Mouse (Mus musculus) stomach, postnatal 0 days (tissue): ENCODE measurements around the gene Nccrp1. TPM values are rescaled to one million over a fixed set of nuclear protein-coding genes. Genes with fewer than 3 reads are reported as not detected.

Experiments
- ATAC-seq: fragments of 200-750 bp; cut with Nextera tagmentation; 2 replicates; pipeline ENCODE4 v1.8.0; 2017; ENCODE audit not compliant: low FRiP score, low TSS enrichment
- DNase-seq: peaks from one replicate; pipeline ENCODE4 v3.0.0-alpha.2; 2016; ENCODE audit warnings: low spot score
- H3K27ac ChIP-seq: fragments of 300-500 bp; sonication (generic); replicated peaks from 2 replicates; pipeline ENCODE4 v1.5.1; 2014; ENCODE audit warnings: mild to moderate bottlenecking, control low read depth
- H3K27me3 ChIP-seq: fragments of 300-500 bp; sonication (generic); 2 replicates; pipeline ENCODE4 v1.6.1; 2014; ENCODE audit warnings: low read length; ENCODE audit not compliant: control insufficient read depth, insufficient read depth
- H3K36me3 ChIP-seq: fragments of 300-500 bp; sonication (generic); 2 replicates; pipeline ENCODE4 v1.6.1; 2014; ENCODE audit warnings: low read length, mixed read lengths; ENCODE audit not compliant: control insufficient read depth, insufficient read depth
- H3K4me1 ChIP-seq: fragments of 300-500 bp; sonication (generic); replicated peaks from 2 replicates; pipeline ENCODE4 v1.6.1; 2014; ENCODE audit warnings: antibody characterized with exemption; ENCODE audit not compliant: control insufficient read depth, insufficient read depth
- H3K4me2 ChIP-seq: fragments of 300-500 bp; sonication (generic); replicated peaks from 2 replicates; pipeline ENCODE4 v1.6.1; 2014; ENCODE audit warnings: low read depth, mild to moderate bottlenecking, control low read depth, moderate library complexity
- H3K4me3 ChIP-seq: fragments of 300-500 bp; sonication (generic); 2 replicates; pipeline ENCODE4 v1.5.1; 2014; ENCODE audit warnings: low read depth, low read length, control low read depth
- H3K9ac ChIP-seq: fragments of 300-500 bp; sonication (generic); 2 replicates; pipeline ENCODE4 v1.6.1; 2014; ENCODE audit warnings: mild to moderate bottlenecking, low read length, control low read depth, mixed read lengths
- H3K9me3 ChIP-seq: fragments of 300-500 bp; sonication (generic); 2 replicates; pipeline ENCODE4 v1.6.1; 2016; ENCODE audit warnings: low read length; ENCODE audit not compliant: control insufficient read depth
- CTCF ChIP-seq: IDR thresholded peaks from 2 replicates; pipeline ENCODE4 v1.5.1; 2016; ENCODE audit warnings: antibody characterized with exemption, low read depth, mild to moderate bottlenecking, moderate library complexity
- EP300 ChIP-seq: optimal IDR thresholded peaks from 2 replicates; pipeline ENCODE3; 2016; ENCODE audit warnings: antibody characterized with exemption
- WGBS: fragments of 180-500 bp; shearing (Covaris S2); extraction: QIAGEN DNeasy Blood & Tissue Kit; methylation state at CpG from one replicate; pipeline ENCODE4 v1.1.7; 2014; 5-methylcytosine and 5-hydroxymethylcytosine counted together
- polyA plus RNA-seq: library from polyadenylated mRNA; unstranded; fragments of >200 nt; fragmentation: Nextera tagmentation; extraction: Ambion mirVana; gene quantifications from 2 replicates; pipeline ENCODE4 v1.2.1, GENCODE M21; 2015

Nccrp1 gene
- polyA plus RNA-seq, 1 experiment from 2014 or later = 20.1 TPM

GRCm38 (mm10) chr7:28575597-28575996 lies 28.5 kb upstream of the Nccrp1 start:
- H3K27me3 ChIP-seq = no peaks in the 10 kb centered on the region
- no peak overlapping the region for H3K4me3 ChIP-seq
- TF ChIP-seq EP300 = no peak
- peak; percentile 23; the same call in 1 of the 2 replicates for TF ChIP-seq CTCF
- H3K4me1 ChIP-seq = peaks cover 24% of the 10 kb centered on the region
- ATAC-seq (no peak), DNase-seq (no peak)
- no peak overlapping the region for H3K9ac ChIP-seq
- H3K27ac ChIP-seq = peak overlapping the region; percentile 94
- 67% methylated on average over 11 of the region's 11 CpGs for WGBS
- H3K36me3 ChIP-seq = no peaks in the 10 kb centered on the region
- H3K9me3 ChIP-seq = no peaks in the 10 kb centered on the region
- H3K4me2 ChIP-seq = peak overlapping the region; percentile 23; the same call in 1 of the 2 replicates

DNA sequence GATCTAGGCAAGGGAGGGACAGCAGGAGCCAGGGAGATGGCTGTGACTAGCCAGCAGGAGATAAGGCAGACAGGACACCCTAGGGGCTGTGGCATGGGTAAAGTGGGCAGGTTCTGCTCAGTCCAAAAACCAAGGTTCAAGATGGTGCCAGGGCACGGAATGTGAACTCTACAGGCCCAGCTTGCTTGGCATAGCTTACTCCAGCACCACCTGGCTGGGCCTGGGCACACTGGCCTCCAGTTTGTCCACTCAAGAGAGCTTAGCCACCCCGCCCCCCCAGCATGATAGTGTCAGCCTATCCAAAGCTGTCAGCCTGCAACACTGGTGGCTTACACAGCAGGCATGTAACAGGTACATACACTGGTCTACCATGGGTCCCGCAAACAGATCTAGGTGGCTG lies 26.2 kb upstream of the Nccrp1 start:
- ATAC-seq = no peak
- H3K4me1 ChIP-seq = peaks cover 24% of the 10 kb centered on the region

GRCm38 (mm10) chr7:28572689-28573088 lies 25.6 kb upstream of the Nccrp1 start:
- peaks cover under 1% of the 10 kb centered on the region; the same call in 1 of the 2 replicates for H3K36me3 ChIP-seq
- WGBS = 67% methylated on average over 5 of the region's 5 CpGs
- H3K4me3 ChIP-seq = no peak overlapping the region
- no peak for TF ChIP-seq CTCF
- TF ChIP-seq EP300 = no peak
- peaks cover 24% of the 10 kb centered on the region for H3K4me1 ChIP-seq
- no peak for ATAC-seq
- H3K27me3 ChIP-seq = no peaks in the 10 kb centered on the region
- no peak overlapping the region for H3K4me2 ChIP-seq
- no peaks in the 10 kb centered on the region for H3K9me3 ChIP-seq
- peak overlapping the region; percentile 96 for H3K27ac ChIP-seq
- no peak for DNase-seq
- no peak overlapping the region for H3K9ac ChIP-seq

More for the DNA sequence above, 26.2 kb upstream of the Nccrp1 start:
- H3K9me3 ChIP-seq = no peaks in the 10 kb centered on the region
- H3K4me2 ChIP-seq = no peak overlapping the region
- TF ChIP-seq EP300 (no peak), CTCF (no peak)
- H3K27me3 ChIP-seq = no peaks in the 10 kb centered on the region
- H3K9ac ChIP-seq = no peak overlapping the region
- H3K27ac ChIP-seq = peak overlapping the region; percentile 96
- DNase-seq = no peak
- H3K4me3 ChIP-seq = no peak overlapping the region
- no peaks in the 10 kb centered on the region for H3K36me3 ChIP-seq
- WGBS = 87% methylated on average over 3 of the region's 3 CpGs

DNA sequence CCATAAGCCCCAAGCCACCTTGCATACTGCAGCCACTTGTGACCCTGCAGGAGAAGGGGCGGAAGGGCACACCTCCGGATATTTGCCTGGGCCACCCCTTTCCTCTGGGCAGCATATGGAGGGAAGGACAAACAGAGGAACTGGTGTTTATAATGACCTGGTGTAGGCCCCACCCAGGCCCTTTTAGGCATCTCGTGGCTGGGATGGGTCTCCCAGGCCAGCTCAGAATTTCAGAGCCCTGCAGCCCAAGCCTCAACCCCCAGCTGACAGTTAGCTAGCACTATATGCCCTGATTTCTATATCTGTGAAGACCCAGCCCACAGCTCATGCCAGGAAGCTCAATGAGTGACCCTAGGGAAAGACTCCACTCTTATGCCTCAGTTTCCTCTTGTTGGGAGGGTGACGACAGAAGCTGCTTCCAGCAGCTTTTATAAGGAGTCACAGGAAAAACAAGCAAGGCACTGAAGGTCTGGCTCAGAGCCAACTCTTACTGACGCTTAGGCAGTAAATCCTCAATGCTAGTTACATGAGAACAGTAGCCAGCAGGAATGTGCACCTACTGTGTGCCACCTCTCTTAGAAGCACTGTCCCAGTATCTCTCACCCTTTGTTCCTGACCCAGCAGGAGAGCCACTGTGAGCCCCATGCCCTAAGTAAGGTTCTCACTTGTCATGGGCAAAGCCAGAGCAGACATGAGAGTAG lies 24.1 kb upstream of the Nccrp1 start:
- ATAC-seq = peak; percentile 21
- H3K4me2 ChIP-seq = peak overlapping the region; percentile 43
- peak; percentile 58 for DNase-seq
- H3K4me1 ChIP-seq = peaks cover 15% of the 10 kb centered on the region
- 17% methylated on average over 5 of the region's 5 CpGs for WGBS
- no peaks in the 10 kb centered on the region for H3K27me3 ChIP-seq
- TF ChIP-seq CTCF (no peak), EP300 (no peak)
- peak overlapping the region; percentile 41 for H3K9ac ChIP-seq
- H3K9me3 ChIP-seq = no peaks in the 10 kb centered on the region
- H3K27ac ChIP-seq = peak overlapping the region; percentile 96
- H3K4me3 ChIP-seq = no peak overlapping the region
- peaks cover 13% of the 10 kb centered on the region; the same call in 1 of the 2 replicates for H3K36me3 ChIP-seq

GRCm38 (mm10) chr7:28570291-28570981 lies 23.4 kb upstream of the Nccrp1 start:
- ATAC-seq (peak; percentile 93), DNase-seq (peak; percentile 97)
- Histone ChIP-seq H3K9me3 (no peaks in the 10 kb centered on the region), H3K27ac (peak overlapping the region; percentile 96), H3K4me3 (no peak overlapping the region), H3K4me2 (peak overlapping the region; percentile 43), H3K27me3 (no peaks in the 10 kb centered on the region), H3K9ac (peak overlapping the region; percentile 41), H3K36me3 (peaks cover 13% of the 10 kb centered on the region; the same call in 1 of the 2 replicates), H3K4me1 (peaks cover 15% of the 10 kb centered on the region)
- TF ChIP-seq CTCF = peak; percentile 30
- no peak for TF ChIP-seq EP300
- 34% methylated on average over 12 of the region's 12 CpGs for WGBS

DNA sequence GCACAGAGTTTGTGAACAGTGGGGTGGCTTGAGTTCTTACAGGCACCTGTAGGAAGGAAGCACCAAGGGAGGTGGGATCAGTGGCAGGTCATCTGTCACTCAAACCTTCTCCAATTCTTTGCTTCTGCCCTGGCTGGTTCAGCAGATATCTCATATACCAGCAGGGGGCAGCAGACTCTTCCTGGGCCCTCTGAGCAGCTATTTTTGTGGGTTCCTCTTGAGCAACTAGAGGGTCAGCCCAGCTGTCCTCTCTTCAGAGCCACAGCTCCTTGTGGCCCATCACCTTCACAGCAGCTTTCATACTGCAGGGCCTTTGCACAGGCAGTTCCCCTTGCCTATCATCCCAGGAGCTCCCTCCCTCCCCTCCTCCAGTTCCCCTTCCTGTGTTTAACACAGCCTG lies 21.2 kb upstream of the Nccrp1 start:
- H3K4me1 ChIP-seq = peaks cover 13% of the 10 kb centered on the region
- peaks cover 20% of the 10 kb centered on the region for H3K36me3 ChIP-seq
- no peaks in the 10 kb centered on the region for H3K9me3 ChIP-seq
- no peak overlapping the region for H3K4me3 ChIP-seq
- peak overlapping the region; percentile 53; the same call in 1 of the 2 replicates for H3K27ac ChIP-seq
- H3K9ac ChIP-seq = no peak overlapping the region
- ATAC-seq (no peak), DNase-seq (peak; percentile 72)
- TF ChIP-seq EP300 (no peak), CTCF (peak; percentile 90)
- H3K4me2 ChIP-seq = no peak overlapping the region
- H3K27me3 ChIP-seq = no peaks in the 10 kb centered on the region
